Mouse (Mus musculus) G1E (cell line): Measurements from ENCODE around the gene Pbx3.

Source experiments
- CTCF ChIP-seq: IDR thresholded peaks from 2 replicates; pipeline ENCODE4 v1.5.1; 2012; ENCODE audit warnings: low read depth, low read length, inconsistent platforms, mixed read lengths
- GATA1 ChIP-seq: IDR thresholded peaks from 2 replicates; pipeline ENCODE4 v1.6.1; 2012; ENCODE audit warnings: borderline replicate concordance, low read length, inconsistent platforms, mixed read lengths
- POLR2AphosphoS5 ChIP-seq: IDR thresholded peaks from 2 replicates; pipeline ENCODE4 v1.6.1; 2012; ENCODE audit warnings: low read depth, low read length, inconsistent platforms; ENCODE audit not compliant: insufficient replicate concordance
- TAL1 ChIP-seq: conservative IDR thresholded peaks from 2 replicates; pipeline ENCODE4 v1.6.1; 2012; ENCODE audit warnings: low read depth, low read length, inconsistent platforms, mixed read lengths

- no peak for TF ChIP-seq CTCF
- TF ChIP-seq GATA1 = no peak
- no peak for TF ChIP-seq POLR2AphosphoS5
- TF ChIP-seq TAL1 = no peak
Observed at GRCm38 (mm10) chr2:34378930-34379329, 6.0 kb upstream of the Pbx3 start.
